Mouse (Mus musculus) C2C12 (cell line): ENCODE measurements around the gene Ptprf. TPM values are rescaled to one million over a fixed set of nuclear protein-coding genes. Genes with fewer than 3 reads are reported as not detected.
A peak's percentile ranks its signal among the peaks of the same experiment; 100 is the strongest.

Experiments
- H3K27me3 ChIP-seq: one replicate; pipeline ENCODE4 v1.6.1; 2011; ENCODE audit not compliant: control insufficient read depth, insufficient read depth, insufficient read length
- H3K36me3 ChIP-seq: one replicate; pipeline ENCODE4 v1.6.1; 2011; ENCODE audit not compliant: control insufficient read depth, insufficient read depth
- H3K4me3 ChIP-seq: one replicate; pipeline ENCODE4 v1.5.1; 2011; ENCODE audit warnings: mild to moderate bottlenecking, control low read depth; ENCODE audit not compliant: poor library complexity, insufficient read depth, severe bottlenecking
- H3K79me2 ChIP-seq: one replicate; pipeline ENCODE4 v1.6.1; 2011; ENCODE audit not compliant: control insufficient read depth, insufficient read depth
- H3K79me3 ChIP-seq: one replicate; pipeline ENCODE4 v1.6.1; 2011; ENCODE audit warnings: low read depth, control low read depth
- H3ac ChIP-seq: one replicate; pipeline ENCODE3; 2011; ENCODE audit warnings: low read depth; ENCODE audit not compliant: control insufficient read depth, insufficient read length
- CEBPB ChIP-seq: IDR thresholded peaks from one replicate; pipeline ENCODE4 v1.6.1; 2011; ENCODE audit warnings: low read depth, mild to moderate bottlenecking, control low read depth, moderate library complexity
- CTCF ChIP-seq: IDR thresholded peaks from one replicate; pipeline ENCODE4 v1.5.1; 2011; ENCODE audit not compliant: control insufficient read depth, insufficient read depth, insufficient read length
- FOSL1 ChIP-seq: IDR thresholded peaks from one replicate; pipeline ENCODE4 v1.8.0; 2011; ENCODE audit warnings: mild to moderate bottlenecking, low read length; ENCODE audit not compliant: poor library complexity, insufficient read depth, severe bottlenecking
- MAX ChIP-seq: IDR thresholded peaks from one replicate; pipeline ENCODE4 v1.6.1; 2011; ENCODE audit warnings: mild to moderate bottlenecking, control low read depth
- MYOD1 ChIP-seq: IDR thresholded peaks from one replicate; pipeline ENCODE4 v1.6.1; 2011; ENCODE audit warnings: low read depth; ENCODE audit not compliant: control insufficient read depth, insufficient read length
- MYOG ChIP-seq: IDR thresholded peaks from one replicate; pipeline ENCODE4 v1.6.1; 2011; ENCODE audit not compliant: control insufficient read depth, insufficient read length; ENCODE audit errors: extremely low read depth
- USF1 ChIP-seq: IDR thresholded peaks from one replicate; pipeline ENCODE4 v1.6.1; 2011; ENCODE audit warnings: low read depth, mild to moderate bottlenecking, control low read depth, moderate library complexity
- microRNA-seq: library from miRNA; unstranded; fragments of <30 nt; microRNA quantifications from one replicate; pipeline ENCODE4, GENCODE M21; 2019; ENCODE audit warnings: borderline microRNAs expressed
- polyA plus RNA-seq: library from polyadenylated mRNA; unstranded; fragments of >200 nt; fragmentation: generic; extraction: Trizol; gene quantifications from one replicate; pipeline ENCODE4 v1.2.1, GENCODE M21; 2012; ENCODE audit warnings: missing spikeins

Gene Ptprf
- polyA plus RNA-seq, 1 experiment = 1.6 TPM

- Histone ChIP-seq H3K27me3 (no peaks in the 10 kb centered on the region), H3K36me3 (peaks cover 28% of the 10 kb centered on the region)
These were observed 112.2 kb downstream of the Ptprf start for GRCm38 (mm10) chr4:118178952-118179466.

GRCm38 (mm10) chr4:118172461-118172860, 118.7 kb downstream of the Ptprf start:
- H3K27me3 ChIP-seq = no peaks in the 10 kb centered on the region
- TF ChIP-seq FOSL1 (no peak), MYOG (no peak), CTCF (no peak), MAX (no peak), MYOD1 (no peak), USF1 (no peak), CEBPB (no peak)
- no peak overlapping the region for H3K4me3 ChIP-seq
- no peaks in the 10 kb centered on the region for H3K79me3 ChIP-seq
- peaks cover 83% of the 10 kb centered on the region for H3K36me3 ChIP-seq
- H3K79me2 ChIP-seq = peaks cover under 1% of the 10 kb centered on the region
- no peak overlapping the region for H3ac ChIP-seq

More at GRCm38 (mm10) chr4:118178952-118179466, 112.2 kb downstream of the Ptprf start:
- H3K79me3 ChIP-seq = no peaks in the 10 kb centered on the region
- peaks cover 19% of the 10 kb centered on the region for H3K79me2 ChIP-seq
- H3ac ChIP-seq = peak overlapping the region; percentile 75
- H3K4me3 ChIP-seq = peak overlapping the region; percentile 71
- TF ChIP-seq USF1 (no peak), MYOD1 (no peak), CEBPB (no peak), CTCF (no peak), FOSL1 (no peak), MYOG (no peak), MAX (no peak)

- no peaks in the 10 kb centered on the region for H3K79me2 ChIP-seq
- TF ChIP-seq MYOD1 = no peak
- no peak for TF ChIP-seq CTCF
- TF ChIP-seq MYOG = no peak
- TF ChIP-seq FOSL1 = no peak
- TF ChIP-seq CEBPB = no peak
- no peak for TF ChIP-seq USF1
- no peak for TF ChIP-seq MAX
- no peaks in the 10 kb centered on the region for H3K27me3 ChIP-seq
- peaks cover 86% of the 10 kb centered on the region for H3K36me3 ChIP-seq
- H3K4me3 ChIP-seq = no peak overlapping the region
- H3ac ChIP-seq = no peak overlapping the region
- no peaks in the 10 kb centered on the region for H3K79me3 ChIP-seq
These were observed 120.2 kb downstream of the Ptprf start for GRCm38 (mm10) chr4:118171006-118171405.

GRCm38 (mm10) chr4:118162123-118162522, 129.1 kb downstream of the Ptprf start:
- no peak overlapping the region for H3ac ChIP-seq
- no peak overlapping the region for H3K4me3 ChIP-seq
- no peak for TF ChIP-seq MYOD1
- no peak for TF ChIP-seq MAX
- TF ChIP-seq USF1 = no peak
- no peaks in the 10 kb centered on the region for H3K79me2 ChIP-seq
- H3K79me3 ChIP-seq = no peaks in the 10 kb centered on the region
- H3K36me3 ChIP-seq = peaks cover 71% of the 10 kb centered on the region
- no peaks in the 10 kb centered on the region for H3K27me3 ChIP-seq

Small RNA genes lying within 50 kb of the gene (microRNA-seq; reads per million reads assigned to microRNA genes)
- not detected for gene Mir7226

Other genes with a start within 250 kb of the Ptprf start
- 20.4 TPM for gene St3gal3, start 156.5 kb downstream of the Ptprf start, polyA plus RNA-seq
- gene Kdm4a, start 111.4 kb downstream of the Ptprf start, polyA plus RNA-seq = 28.1 TPM
- 7.6 TPM for gene Szt2, start 117.9 kb upstream of the Ptprf start, polyA plus RNA-seq
- 77.2 TPM for gene Med8, start 117.9 kb upstream of the Ptprf start, polyA plus RNA-seq
- 92.3 TPM for gene Elovl1, start 136.7 kb upstream of the Ptprf start, polyA plus RNA-seq
- gene Cdc20, start 145.9 kb upstream of the Ptprf start, polyA plus RNA-seq = 274 TPM
- gene Mpl, start 166.1 kb upstream of the Ptprf start, polyA plus RNA-seq = not detected
- not detected for gene Tie1, start 198.7 kb upstream of the Ptprf start, polyA plus RNA-seq
- gene 2610528J11Rik, start 235.6 kb upstream of the Ptprf start, polyA plus RNA-seq = not detected